Mouse (Mus musculus) myocyte (in vitro differentiated cells): ENCODE results near the gene Huwe1. TPM values are rescaled to one million over a fixed set of nuclear protein-coding genes. Genes with fewer than 3 reads are reported as not detected.

Experiments used
- H3K27me3 ChIP-seq: one replicate; pipeline ENCODE4 v1.6.1; 2011; ENCODE audit not compliant: control insufficient read depth, insufficient read depth, insufficient read length
- H3K36me3 ChIP-seq: one replicate; pipeline ENCODE4 v1.6.1; 2011; ENCODE audit not compliant: control insufficient read depth, insufficient read depth
- H3K4me2 ChIP-seq: one replicate; pipeline ENCODE4 v1.6.1; 2011; ENCODE audit warnings: low read depth, control low read depth
- H3K4me3 ChIP-seq: one replicate; pipeline ENCODE4 v1.5.1; 2011; ENCODE audit warnings: mild to moderate bottlenecking, control low read depth, moderate library complexity
- H3K79me2 ChIP-seq: one replicate; pipeline ENCODE4 v1.6.1; 2011; ENCODE audit not compliant: control insufficient read depth, insufficient read depth
- H3ac ChIP-seq: one replicate; pipeline ENCODE4 v1.6.1; 2011; ENCODE audit not compliant: control insufficient read depth, insufficient read length
- CEBPB ChIP-seq: IDR thresholded peaks from 2 replicates; pipeline ENCODE4 v1.6.1; 2011; ENCODE audit warnings: mild to moderate bottlenecking, moderate library complexity; ENCODE audit not compliant: poor library complexity, insufficient read depth, severe bottlenecking
- E2F4 ChIP-seq: IDR thresholded peaks from one replicate; pipeline ENCODE4 v1.6.1; 2011; ENCODE audit warnings: mild to moderate bottlenecking, control low read depth, moderate library complexity; ENCODE audit not compliant: insufficient read depth
- MAX ChIP-seq: IDR thresholded peaks from one replicate; pipeline ENCODE4 v1.6.1; 2011; ENCODE audit warnings: low read depth, mild to moderate bottlenecking, control low read depth
- MYOD1 ChIP-seq, 3 experiments: IDR thresholded peaks; one replicate each; pipeline ENCODE4 v1.6.1; 2011; ENCODE audit warnings: control low read depth in 2 of 3, low read depth in 2 of 3, mild to moderate bottlenecking in 2 of 3, moderate library complexity in 1 of 3; ENCODE audit not compliant: insufficient read length in 2 of 3, control insufficient read depth in 1 of 3
- MYOG ChIP-seq, 3 experiments: IDR thresholded peaks; one replicate each; pipeline ENCODE4 v1.6.1; 2011; ENCODE audit warnings: control low read depth in 2 of 3, low read depth in 2 of 3, mild to moderate bottlenecking in 2 of 3; ENCODE audit not compliant: insufficient read length in 2 of 3, control insufficient read depth in 1 of 3, insufficient read depth in 1 of 3
- POLR2A ChIP-seq: IDR thresholded peaks from one replicate; pipeline ENCODE4 v1.6.1; 2011; ENCODE audit warnings: low read depth, mild to moderate bottlenecking, control low read depth, moderate library complexity; ENCODE audit not compliant: insufficient read length
- POLR2AphosphoS2 ChIP-seq: IDR thresholded peaks from one replicate; pipeline ENCODE4 v1.6.1; 2011; ENCODE audit warnings: low read depth, control low read depth; ENCODE audit not compliant: insufficient read length
- REST ChIP-seq: IDR thresholded peaks from one replicate; pipeline ENCODE4 v1.6.1; 2011; ENCODE audit warnings: mild to moderate bottlenecking, control low read depth, moderate library complexity; ENCODE audit not compliant: insufficient read depth, insufficient read length
- SRF ChIP-seq: IDR thresholded peaks from one replicate; pipeline ENCODE4 v1.6.1; 2011; ENCODE audit warnings: low read depth; ENCODE audit not compliant: control insufficient read depth, insufficient read length
- TCF12 ChIP-seq: IDR thresholded peaks from one replicate; pipeline ENCODE4 v1.6.1; 2011; ENCODE audit warnings: mild to moderate bottlenecking, control low read depth; ENCODE audit not compliant: poor library complexity, insufficient read depth, severe bottlenecking
- TCF3 ChIP-seq: IDR thresholded peaks from one replicate; pipeline ENCODE4 v1.6.1; 2011; ENCODE audit warnings: low read depth, control low read depth; ENCODE audit not compliant: insufficient read length
- USF1 ChIP-seq: IDR thresholded peaks from one replicate; pipeline ENCODE4 v1.6.1; 2011; ENCODE audit warnings: low read depth, mild to moderate bottlenecking, control low read depth, moderate library complexity
- polyA plus RNA-seq: library from polyadenylated mRNA; unstranded; fragments of >200 nt; fragmentation: generic; extraction: Trizol; gene quantifications from one replicate; pipeline ENCODE4 v1.2.1, GENCODE M21; 2012; ENCODE audit warnings: missing spikeins

Gene Huwe1
- polyA plus RNA-seq, 1 experiment: 40.3 TPM

GRCm38 (mm10) chrX:151910692-151911091, 110.1 kb downstream of the Huwe1 start:
- Histone ChIP-seq H3K27me3 (no peaks in the 10 kb centered on the region), H3ac (no peak overlapping the region), H3K36me3 (peaks cover 44% of the 10 kb centered on the region), H3K4me3 (no peak overlapping the region), H3K4me2 (no peak overlapping the region), H3K79me2 (no peaks in the 10 kb centered on the region)
- TF ChIP-seq USF1 (no peak), TCF12 (no peak), MAX (no peak), CEBPB (no peak), TCF3 (no peak), REST (no peak), E2F4 (no peak), SRF (no peak), MYOD1 (IDR thresholded peaks at IDR 0.05; ENCODE audit: control insufficient read depth in 1 of 3, insufficient read length in 2 of 3, low read depth in 2 of 3) (no peak), MYOG (IDR thresholded peaks at IDR 0.05; ENCODE audit: control insufficient read depth in 1 of 3, insufficient read depth in 1 of 3, insufficient read length in 2 of 3, low read depth in 2 of 3) (no peak), POLR2A (no peak), POLR2AphosphoS2 (no peak)

DNA sequence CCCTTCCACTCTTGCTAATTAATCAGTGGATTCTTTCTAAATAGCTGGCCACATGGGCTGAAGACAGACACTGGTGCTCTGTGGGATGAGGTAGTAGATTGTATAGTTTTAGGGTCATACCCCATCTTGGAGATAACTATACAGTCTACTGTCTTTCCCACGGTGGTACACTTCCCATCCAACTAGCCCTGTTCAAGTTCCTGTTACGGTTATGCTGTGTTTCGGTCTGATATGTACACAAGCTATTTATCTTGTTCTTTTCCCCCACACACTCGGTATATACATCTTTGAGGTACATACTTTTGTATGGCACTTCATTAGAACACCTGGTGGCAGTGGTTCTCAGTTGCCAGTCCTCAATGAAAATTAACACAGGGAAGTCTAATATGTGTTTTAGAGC, 111.7 kb downstream of the Huwe1 start:
- H3ac ChIP-seq: no peak overlapping the region
- no peaks in the 10 kb centered on the region for H3K79me2 ChIP-seq
- H3K36me3 ChIP-seq: peaks cover 43% of the 10 kb centered on the region
- H3K4me3 ChIP-seq: no peak overlapping the region
- no peak for TF ChIP-seq USF1
- TF ChIP-seq TCF3: no peak
- no peak for TF ChIP-seq SRF
- TF ChIP-seq E2F4: no peak
- TF ChIP-seq POLR2A: no peak
- no peak for TF ChIP-seq MYOG (IDR thresholded peaks at IDR 0.05; ENCODE audit: control insufficient read depth in 1 of 3, insufficient read depth in 1 of 3, insufficient read length in 2 of 3, low read depth in 2 of 3)
- TF ChIP-seq POLR2AphosphoS2: no peak
- TF ChIP-seq CEBPB: no peak
- no peak for TF ChIP-seq REST
- no peak for TF ChIP-seq MAX
- TF ChIP-seq TCF12: no peak
- TF ChIP-seq MYOD1 (IDR thresholded peaks at IDR 0.05; ENCODE audit: control insufficient read depth in 1 of 3, insufficient read length in 2 of 3, low read depth in 2 of 3): no peak
- no peaks in the 10 kb centered on the region for H3K27me3 ChIP-seq
- H3K4me2 ChIP-seq: no peak overlapping the region

DNA sequence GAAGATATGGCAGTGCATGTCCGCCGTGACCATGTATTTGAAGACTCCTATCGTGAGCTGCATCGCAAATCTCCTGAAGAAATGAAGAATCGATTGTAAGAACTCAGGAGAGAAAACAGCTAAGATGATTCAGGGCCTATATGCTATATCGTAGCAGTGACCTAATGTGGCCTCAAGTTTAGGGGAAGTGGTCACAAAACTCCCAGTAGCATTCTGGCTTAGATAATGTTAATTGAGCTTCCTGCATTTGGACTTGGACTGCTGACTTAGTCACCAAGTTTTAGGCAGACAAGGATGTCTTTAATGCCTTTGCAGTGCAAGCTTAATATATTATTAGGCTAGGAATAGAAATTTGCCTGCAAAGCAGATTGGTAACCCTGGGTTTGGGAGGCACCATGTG, 128.8 kb downstream of the Huwe1 start:
- Histone ChIP-seq H3K27me3 (no peaks in the 10 kb centered on the region), H3ac (no peak overlapping the region), H3K36me3 (peaks cover 35% of the 10 kb centered on the region), H3K4me2 (no peak overlapping the region), H3K79me2 (no peaks in the 10 kb centered on the region), H3K4me3 (no peak overlapping the region)
- TF ChIP-seq POLR2A (no peak), SRF (no peak), CEBPB (no peak), MAX (no peak), POLR2AphosphoS2 (no peak), TCF12 (no peak), MYOD1 (IDR thresholded peaks at IDR 0.05; ENCODE audit: control insufficient read depth in 1 of 3, insufficient read length in 2 of 3, low read depth in 2 of 3) (no peak), E2F4 (no peak), TCF3 (no peak), MYOG (IDR thresholded peaks at IDR 0.05; ENCODE audit: control insufficient read depth in 1 of 3, insufficient read depth in 1 of 3, insufficient read length in 2 of 3, low read depth in 2 of 3) (no peak), REST (no peak)

- H3K79me2 ChIP-seq: no peaks in the 10 kb centered on the region
These were observed 138.2 kb downstream of the Huwe1 start for GRCm38 (mm10) chrX:151938852-151939251.

DNA sequence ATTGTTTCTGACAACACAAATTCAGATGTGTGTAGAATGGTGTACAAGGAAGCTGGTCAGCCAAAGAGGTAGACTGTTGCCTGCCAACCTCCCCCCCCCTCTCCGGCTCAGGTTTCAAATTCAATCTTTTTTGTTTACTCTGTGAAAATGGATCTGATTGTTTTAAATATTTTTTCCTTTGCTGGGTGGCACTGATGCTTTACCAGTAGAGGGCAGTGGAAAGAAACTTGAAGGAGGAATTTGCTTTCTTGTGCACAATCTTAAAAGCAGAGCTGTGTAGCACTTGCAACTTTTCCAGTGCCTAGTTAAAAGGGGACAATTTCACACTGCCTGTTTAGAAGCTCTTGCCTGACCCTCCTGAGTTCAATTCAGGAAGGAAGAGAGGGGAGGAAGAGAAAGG, 146.4 kb downstream of the Huwe1 start:
- Histone ChIP-seq H3K36me3 (no peaks in the 10 kb centered on the region), H3ac (no peak overlapping the region), H3K27me3 (no peaks in the 10 kb centered on the region), H3K4me2 (no peak overlapping the region), H3K4me3 (no peak overlapping the region), H3K79me2 (no peaks in the 10 kb centered on the region)
- TF ChIP-seq E2F4: no peak
- TF ChIP-seq REST: no peak
- no peak for TF ChIP-seq MYOG (IDR thresholded peaks at IDR 0.05; ENCODE audit: control insufficient read depth in 1 of 3, insufficient read depth in 1 of 3, insufficient read length in 2 of 3, low read depth in 2 of 3)
- TF ChIP-seq USF1: no peak
- no peak for TF ChIP-seq POLR2A
- no peak for TF ChIP-seq POLR2AphosphoS2
- no peak for TF ChIP-seq SRF
- no peak for TF ChIP-seq MAX
- no peak for TF ChIP-seq TCF12

More at GRCm38 (mm10) chrX:151938852-151939251, 138.2 kb downstream of the Huwe1 start:
- TF ChIP-seq MYOD1 (IDR thresholded peaks at IDR 0.05; ENCODE audit: control insufficient read depth in 1 of 3, insufficient read length in 2 of 3, low read depth in 2 of 3) (no peak), TCF3 (no peak), POLR2A (no peak), TCF12 (no peak)
- Histone ChIP-seq H3K27me3 (no peaks in the 10 kb centered on the region), H3K4me3 (no peak overlapping the region), H3ac (no peak overlapping the region), H3K36me3 (no peaks in the 10 kb centered on the region), H3K4me2 (no peak overlapping the region)
